Mouse (Mus musculus) heart, adult 2 months (tissue): Measurements from ENCODE around the gene Olfr1024. TPM values are rescaled to one million over a fixed set of nuclear protein-coding genes. Genes with fewer than 3 reads are reported as not detected.

Source experiments
- DNase-seq, 2 experiments: peaks; one replicate each; pipeline ENCODE4 v3.0.0; 2021
- H3K27ac ChIP-seq: fragments of 200-600 bp; 2 replicates; pipeline ENCODE4 v1.8.1; 2022
- H3K27me3 ChIP-seq: fragments of 200-500 bp; 2 replicates; pipeline ENCODE4 v1.6.1; 2012; ENCODE audit warnings: mild to moderate bottlenecking, low read length, inconsistent platforms, mixed read lengths; ENCODE audit not compliant: control insufficient read depth, insufficient read depth
- H3K36me3 ChIP-seq: fragments of 200-500 bp; 2 replicates; pipeline ENCODE4 v1.6.1; 2012; ENCODE audit warnings: low read length, inconsistent platforms; ENCODE audit not compliant: control insufficient read depth, insufficient read depth
- H3K4me1 ChIP-seq: fragments of 200-500 bp; 2 replicates; pipeline ENCODE4 v1.6.1; 2011; ENCODE audit warnings: low read length; ENCODE audit not compliant: control insufficient read depth, insufficient read depth
- H3K4me3 ChIP-seq: fragments of 200-600 bp; 2 replicates; pipeline ENCODE4 v1.8.1; 2022
- H3K79me2 ChIP-seq: fragments of 200-500 bp; replicated peaks from 2 replicates; pipeline ENCODE4 v1.6.1; 2012; ENCODE audit warnings: mild to moderate bottlenecking, inconsistent platforms, low read length, moderate library complexity, mixed read lengths; ENCODE audit not compliant: control insufficient read depth, insufficient read depth
- H3K9ac ChIP-seq: fragments of 200-500 bp; 2 replicates; pipeline ENCODE4 v1.6.1; 2012; ENCODE audit warnings: low read depth, mild to moderate bottlenecking, control low read depth, inconsistent platforms, low read length, mixed read lengths
- CTCF ChIP-seq: fragments of 200-600 bp; IDR thresholded peaks from 2 replicates; pipeline ENCODE4 v1.8.1; 2022; ENCODE audit warnings: antibody characterized with exemption, mild to moderate bottlenecking, moderate library complexity
- EP300 ChIP-seq: fragments of 200-500 bp; IDR thresholded peaks from 2 replicates; pipeline ENCODE4 v1.6.1; 2011; ENCODE audit warnings: low read depth, low read length, control low read depth; ENCODE audit not compliant: insufficient read depth
- POLR2A ChIP-seq: fragments of 200-500 bp; IDR thresholded peaks from 2 replicates; pipeline ENCODE4 v1.6.1; 2011; ENCODE audit warnings: mild to moderate bottlenecking, low read depth, low read length, control low read depth; ENCODE audit not compliant: insufficient read depth
- WGBS: fragments of 180-500 bp; shearing (Covaris S2); methylation state at CpG from one replicate; pipeline ENCODE4 v1.1.7; 2018; 5-methylcytosine and 5-hydroxymethylcytosine counted together
- intact Hi-C: fragments of 180-260 bp; cut with DNase I; formaldehyde crosslinking; loops from one replicate; pipeline ENCODE4 v1.15.1; 2025
- polyA plus RNA-seq: library from polyadenylated mRNA; depleted of rRNA; stranded (reverse); fragments of >200 nt; gene quantifications from 2 replicates; pipeline ENCODE4 v1.2.3, GENCODE M21; 2012; rRNA removed
- total RNA-seq, 2 experiments: library from RNA; stranded (reverse); gene quantifications; 2 replicates each; pipeline ENCODE4 v1.2.3; 2021

Olfr1024 gene
- total and polyA plus RNA-seq, 3 experiments, result not detected

- H3K27ac ChIP-seq, result no peak within 1 kb of the TSS
- intact Hi-C loops, result no loop called here
- no peak for DNase-seq
- H3K9ac ChIP-seq, result no peak within 1 kb of the TSS
- no peak within 1 kb of the TSS for H3K4me3 ChIP-seq
- H3K4me1 ChIP-seq, result no peaks in the 10 kb centered on the region
- H3K27me3 ChIP-seq, result no peaks in the 10 kb centered on the region
- 43% methylated on average over 2 of the region's 2 CpGs for WGBS
- H3K36me3 ChIP-seq, result no peaks in the 10 kb centered on the region
- TF ChIP-seq CTCF, result no peak
- TF ChIP-seq EP300, result no peak
- TF ChIP-seq POLR2A, result no peak
- no peaks in the 10 kb centered on the region for H3K79me2 ChIP-seq
These were observed 36.6 kb downstream of the Olfr1024 start, which contains the start of gene Olfr1022 for GRCm38 (mm10) chr2:85868294-85868693. Gene Olfr1022 (plus strand): TSS chr2:85868594.

Other genes starting within 250 kb of the Olfr1024 start
- not detected for gene Olfr154, start 240.6 kb downstream of the Olfr1024 start, total RNA-seq
- gene Olfr154, start 240.6 kb downstream of the Olfr1024 start, polyA plus RNA-seq, result not detected in 2 replicates
- not detected for gene Olfr1006, start 226.3 kb downstream of the Olfr1024 start, total RNA-seq
- gene Olfr1006, start 226.3 kb downstream of the Olfr1024 start, polyA plus RNA-seq, result not detected in 2 replicates
- gene Olfr1008, start 215.6 kb downstream of the Olfr1024 start, total RNA-seq, result not detected
- not detected in 2 replicates for gene Olfr1008, start 215.6 kb downstream of the Olfr1024 start, polyA plus RNA-seq
- not detected for gene Olfr1009, start 189.6 kb downstream of the Olfr1024 start, total RNA-seq
- not detected in 2 replicates for gene Olfr1009, start 189.6 kb downstream of the Olfr1024 start, polyA plus RNA-seq
- gene Olfr1012, start 142.3 kb downstream of the Olfr1024 start, total RNA-seq, result not detected
- gene Olfr1012, start 142.3 kb downstream of the Olfr1024 start, polyA plus RNA-seq, result not detected in 2 replicates
- not detected for gene Olfr1013, start 138.0 kb downstream of the Olfr1024 start, total RNA-seq
- gene Olfr1013, start 138.0 kb downstream of the Olfr1024 start, polyA plus RNA-seq, result not detected in 2 replicates
- gene Olfr1014, start 132.3 kb downstream of the Olfr1024 start, total RNA-seq, result not detected
- gene Olfr1014, start 132.3 kb downstream of the Olfr1024 start, polyA plus RNA-seq, result not detected in 2 replicates
- not detected for gene Olfr1015, start 123.0 kb downstream of the Olfr1024 start, total RNA-seq
- not detected in 2 replicates for gene Olfr1015, start 123.0 kb downstream of the Olfr1024 start, polyA plus RNA-seq
- not detected for gene Olfr1016, start 102.5 kb downstream of the Olfr1024 start, total RNA-seq
- not detected in 2 replicates for gene Olfr1016, start 102.5 kb downstream of the Olfr1024 start, polyA plus RNA-seq
- not detected for gene Olfr1018, start 86.6 kb downstream of the Olfr1024 start, total RNA-seq
- gene Olfr1018, start 86.6 kb downstream of the Olfr1024 start, polyA plus RNA-seq, result not detected in 2 replicates
- not detected for gene Olfr1019, start 59.6 kb downstream of the Olfr1024 start, total RNA-seq
- gene Olfr1019, start 59.6 kb downstream of the Olfr1024 start, polyA plus RNA-seq, result not detected in 2 replicates
- not detected for gene Olfr1020, start 58.0 kb downstream of the Olfr1024 start, total RNA-seq
- not detected in 2 replicates for gene Olfr1020, start 58.0 kb downstream of the Olfr1024 start, polyA plus RNA-seq
- not detected for gene Olfr1022, start 36.5 kb downstream of the Olfr1024 start, total RNA-seq
- gene Olfr1022, start 36.5 kb downstream of the Olfr1024 start, polyA plus RNA-seq, result not detected in 2 replicates
- gene Olfr1023, start 19.4 kb downstream of the Olfr1024 start, total RNA-seq, result not detected
- gene Olfr1023, start 19.4 kb downstream of the Olfr1024 start, polyA plus RNA-seq, result not detected in 2 replicates
- gene Olfr1025-ps1, start 10.1 kb upstream of the Olfr1024 start, total RNA-seq, result not detected
- not detected in 2 replicates for gene Olfr1025-ps1, start 10.1 kb upstream of the Olfr1024 start, polyA plus RNA-seq
- not detected for gene Olfr1026, start 16.5 kb upstream of the Olfr1024 start, total RNA-seq
- not detected in 2 replicates for gene Olfr1026, start 16.5 kb upstream of the Olfr1024 start, polyA plus RNA-seq
- not detected for gene Olfr1028, start 45.4 kb upstream of the Olfr1024 start, total RNA-seq
- gene Olfr1028, start 45.4 kb upstream of the Olfr1024 start, polyA plus RNA-seq, result not detected in 2 replicates
- gene Olfr1029, start 68.8 kb upstream of the Olfr1024 start, total RNA-seq, result not detected
- gene Olfr1029, start 68.8 kb upstream of the Olfr1024 start, polyA plus RNA-seq, result 0.20 TPM in 2 replicates
- not detected for gene Olfr1030, start 74.2 kb upstream of the Olfr1024 start, total RNA-seq
- not detected in 2 replicates for gene Olfr1030, start 74.2 kb upstream of the Olfr1024 start, polyA plus RNA-seq
- not detected for gene Olfr1031, start 85.3 kb upstream of the Olfr1024 start, total RNA-seq
- gene Olfr1031, start 85.3 kb upstream of the Olfr1024 start, polyA plus RNA-seq, result not detected in 2 replicates
- not detected for gene Olfr1032, start 100.5 kb upstream of the Olfr1024 start, total RNA-seq
- not detected in 2 replicates for gene Olfr1032, start 100.5 kb upstream of the Olfr1024 start, polyA plus RNA-seq
- gene Olfr1033, start 115.6 kb upstream of the Olfr1024 start, total RNA-seq, result 1 to 10 TPM; 4.7 to 7.0 TPM
- gene Olfr1033, start 115.6 kb upstream of the Olfr1024 start, polyA plus RNA-seq, result 1.6 and 4.5 TPM in 2 replicates
- under 1 TPM; 0.10 to 0.16 TPM for gene Olfr1034, start 140.8 kb upstream of the Olfr1024 start, total RNA-seq
- 0.20 and 0.73 TPM in 2 replicates for gene Olfr1034, start 140.8 kb upstream of the Olfr1024 start, polyA plus RNA-seq
- gene Olfr1036, start 168.9 kb upstream of the Olfr1024 start, total RNA-seq, result not detected
- gene Olfr1036, start 168.9 kb upstream of the Olfr1024 start, polyA plus RNA-seq, result not detected in 2 replicates
- not detected for gene Olfr1037, start 182.3 kb upstream of the Olfr1024 start, total RNA-seq
- not detected in 2 replicates for gene Olfr1037, start 182.3 kb upstream of the Olfr1024 start, polyA plus RNA-seq
- gene Olfr1039, start 230.9 kb upstream of the Olfr1024 start, total RNA-seq, result not detected
- not detected in 2 replicates for gene Olfr1039, start 230.9 kb upstream of the Olfr1024 start, polyA plus RNA-seq
- gene Olfr1040, start 241.7 kb upstream of the Olfr1024 start, total RNA-seq, result not detected
- not detected in 2 replicates for gene Olfr1040, start 241.7 kb upstream of the Olfr1024 start, polyA plus RNA-seq